Mouse (Mus musculus) small intestine, adult 2 months (tissue): Measurements from ENCODE around the gene Dst.

Experiments
- CTCF ChIP-seq: fragments of 200-500 bp; IDR thresholded peaks from 2 replicates; pipeline ENCODE4 v1.5.1; 2012; ENCODE audit warnings: low read depth, mild to moderate bottlenecking, control low read depth, inconsistent platforms, low read length, moderate library complexity, mixed read lengths; ENCODE audit not compliant: insufficient replicate concordance, insufficient read length; ENCODE audit errors: extremely low read depth
- POLR2A ChIP-seq: fragments of 200-500 bp; IDR thresholded peaks from 2 replicates; pipeline ENCODE4 v1.6.1; 2012; ENCODE audit warnings: low read depth, mild to moderate bottlenecking, control low read depth, inconsistent platforms, low read length, moderate library complexity

- TF ChIP-seq POLR2A (no peak), CTCF (no peak)
Measured at GRCm38 (mm10) chr1:34167151-34168057, 259.4 kb downstream of the Dst start.
